Mouse (Mus musculus) kidney, embryonic 16.5 days (tissue): ENCODE measurements around the gene Pemt. TPM values are rescaled to one million over a fixed set of nuclear protein-coding genes. Genes with fewer than 3 reads are reported as not detected.

Source experiments
- ATAC-seq: fragments of 200-750 bp; cut with Nextera tagmentation; 2 replicates; pipeline ENCODE4 v1.8.0; 2017; ENCODE audit warnings: moderate TSS enrichment; ENCODE audit not compliant: low FRiP score, low TSS enrichment
- H3K27ac ChIP-seq: fragments of 300-500 bp; sonication (generic); 2 replicates; pipeline ENCODE4 v1.5.1; 2014; ENCODE audit warnings: low read length
- H3K27me3 ChIP-seq: fragments of 300-500 bp; sonication (generic); 2 replicates; pipeline ENCODE4 v1.6.1; 2014; ENCODE audit warnings: low read length, control low read depth, mixed read lengths; ENCODE audit not compliant: insufficient read depth
- H3K36me3 ChIP-seq: fragments of 300-500 bp; sonication (generic); 2 replicates; pipeline ENCODE4 v1.6.1; 2014; ENCODE audit warnings: low read length, control low read depth, mixed read lengths; ENCODE audit not compliant: insufficient read depth
- H3K4me1 ChIP-seq: fragments of 300-500 bp; sonication (generic); 2 replicates; pipeline ENCODE4 v1.6.1; 2014; ENCODE audit warnings: low read length, control low read depth, mixed read lengths; ENCODE audit not compliant: insufficient read depth
- H3K4me2 ChIP-seq: fragments of 300-500 bp; sonication (generic); replicated peaks from 2 replicates; pipeline ENCODE4 v1.6.1; 2014; ENCODE audit warnings: low read depth, low read length
- H3K4me3 ChIP-seq: fragments of 300-500 bp; sonication (generic); 2 replicates; pipeline ENCODE4 v1.5.1; 2014; ENCODE audit warnings: mild to moderate bottlenecking, low read length
- H3K9ac ChIP-seq: fragments of 300-500 bp; sonication (generic); replicated peaks from 2 replicates; pipeline ENCODE4 v1.6.1; 2014; ENCODE audit warnings: low read length
- H3K9me3 ChIP-seq: fragments of 300-500 bp; sonication (generic); 2 replicates; pipeline ENCODE4 v1.6.1; 2016; ENCODE audit warnings: low read length, control low read depth
- WGBS: fragments of 180-500 bp; shearing (Covaris S2); extraction: QIAGEN DNeasy Blood & Tissue Kit; methylation state at CpG from one replicate; pipeline ENCODE4 v1.1.7; 2014; 5-methylcytosine and 5-hydroxymethylcytosine counted together
- polyA plus RNA-seq: library from polyadenylated mRNA; unstranded; fragments of >200 nt; fragmentation: Nextera tagmentation; extraction: Ambion mirVana; gene quantifications from 2 replicates; pipeline ENCODE4 v1.2.1, GENCODE M21; 2015

Pemt gene
- polyA plus RNA-seq, 1 experiment from 2014 or later = 12.2 TPM

DNA sequence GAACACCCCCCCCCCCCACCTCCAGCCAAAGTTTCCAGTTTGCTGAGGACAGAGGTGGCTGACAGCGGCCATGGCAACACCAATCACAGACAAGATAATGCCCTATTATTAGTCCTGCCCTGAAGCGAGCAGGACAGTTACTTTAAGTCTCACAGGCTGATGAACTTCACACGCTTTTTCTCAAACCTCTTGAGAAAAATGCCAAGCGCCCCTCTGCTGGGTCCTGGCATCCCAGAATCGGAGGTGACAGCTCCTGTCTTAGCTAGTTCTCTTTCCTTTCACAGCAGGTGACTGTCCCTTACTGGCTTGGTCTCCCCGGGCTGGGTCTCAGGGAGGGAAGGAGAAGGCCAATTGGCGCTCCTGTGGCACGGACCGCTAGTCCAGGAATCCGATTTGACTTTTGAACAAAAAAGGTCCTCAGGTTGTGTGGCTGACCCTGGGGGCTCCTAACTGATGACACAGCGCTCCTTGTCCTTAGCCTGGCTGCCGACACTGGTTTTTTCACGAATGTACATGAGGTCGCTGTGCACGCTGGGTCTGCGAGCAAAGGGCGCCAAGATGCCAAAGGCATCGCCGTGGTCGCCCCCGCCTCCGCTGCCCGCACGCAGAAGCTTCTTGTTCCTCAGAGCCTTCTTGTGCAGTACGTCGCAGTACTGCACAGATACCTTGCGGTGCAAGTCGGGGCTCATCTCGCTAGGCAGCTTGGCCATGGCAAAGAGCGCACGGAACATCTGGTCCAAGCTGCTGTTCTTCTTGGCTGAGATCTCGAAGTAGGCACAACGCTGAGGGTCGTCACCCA is 82.7 kb downstream of the Pemt start:
- peaks cover 29% of the 10 kb centered on the region for H3K4me1 ChIP-seq
- peaks cover 18% of the 10 kb centered on the region for H3K36me3 ChIP-seq
- no peaks in the 10 kb centered on the region for H3K9me3 ChIP-seq
- WGBS = 9% methylated on average over 34 of the region's 34 CpGs
- no peak overlapping the region for H3K27ac ChIP-seq
- H3K4me2 ChIP-seq = peak overlapping the region; percentile 73
- peak overlapping the region; percentile 74 for H3K9ac ChIP-seq
- no peak for ATAC-seq
- H3K4me3 ChIP-seq = peak overlapping the region; percentile 52
- H3K27me3 ChIP-seq = peaks cover 11% of the 10 kb centered on the region

DNA sequence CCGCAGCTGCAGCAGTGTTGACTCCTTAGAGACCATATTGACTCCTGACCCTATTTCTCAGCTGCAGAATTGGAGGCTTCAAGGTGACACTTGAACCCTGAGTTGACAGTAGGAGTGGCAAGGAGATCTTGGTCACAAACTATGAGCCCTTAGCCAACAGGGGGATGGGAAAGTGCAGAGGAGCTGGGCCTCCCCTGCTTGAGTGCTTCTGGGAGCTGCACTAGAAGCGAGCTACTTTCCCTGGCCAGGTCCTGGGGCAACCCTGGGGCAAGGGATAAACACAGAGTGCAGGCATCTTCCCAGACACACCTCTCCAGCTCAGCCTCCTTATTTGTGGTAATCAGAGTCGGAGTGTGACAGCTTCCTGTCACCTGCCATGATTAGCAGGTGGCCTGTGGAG is 83.7 kb downstream of the Pemt start:
- WGBS = 69% methylated on average over 3 of the region's 3 CpGs
- Histone ChIP-seq H3K27me3 (peaks cover 11% of the 10 kb centered on the region), H3K4me2 (no peak overlapping the region), H3K9me3 (no peaks in the 10 kb centered on the region), H3K36me3 (peaks cover 18% of the 10 kb centered on the region), H3K4me1 (peaks cover 29% of the 10 kb centered on the region), H3K27ac (no peak overlapping the region), H3K4me3 (no peak overlapping the region), H3K9ac (no peak overlapping the region)
- no peak for ATAC-seq

DNA sequence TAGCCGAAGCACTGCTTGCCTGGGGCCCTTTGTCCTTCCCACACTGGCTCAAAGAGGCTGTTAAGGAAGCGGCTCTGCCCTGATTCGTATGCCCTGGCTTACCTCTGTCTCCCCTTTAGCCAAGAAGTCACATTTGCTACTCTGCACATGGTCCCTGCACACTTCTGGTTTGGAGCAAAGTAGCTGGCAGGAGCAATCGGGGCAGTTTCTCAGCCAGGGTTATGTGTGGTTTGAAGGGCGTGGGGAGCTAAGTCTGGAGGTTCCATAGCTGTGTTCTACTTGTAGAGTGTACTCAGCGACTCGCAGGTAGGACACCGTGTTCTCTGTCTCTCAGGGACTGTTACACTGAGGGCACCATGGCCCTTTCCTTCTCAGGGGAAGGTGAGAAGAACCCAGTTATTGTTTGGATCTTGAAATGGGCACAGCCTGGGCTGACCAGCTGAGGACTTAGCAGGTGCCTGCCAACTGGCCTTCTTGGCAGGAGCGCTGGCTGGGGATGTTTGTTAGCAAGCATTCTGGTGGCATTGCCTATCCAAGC is 84.9 kb downstream of the Pemt start:
- WGBS = 90% methylated on average over 9 of the region's 9 CpGs
- H3K27me3 ChIP-seq = peaks cover 11% of the 10 kb centered on the region
- H3K36me3 ChIP-seq = peaks cover 18% of the 10 kb centered on the region
- ATAC-seq = no peak
- H3K9me3 ChIP-seq = no peaks in the 10 kb centered on the region
- no peak overlapping the region for H3K27ac ChIP-seq
- H3K4me1 ChIP-seq = peaks cover 26% of the 10 kb centered on the region
- no peak overlapping the region for H3K4me2 ChIP-seq
- no peak overlapping the region for H3K9ac ChIP-seq
- H3K4me3 ChIP-seq = no peak overlapping the region

DNA sequence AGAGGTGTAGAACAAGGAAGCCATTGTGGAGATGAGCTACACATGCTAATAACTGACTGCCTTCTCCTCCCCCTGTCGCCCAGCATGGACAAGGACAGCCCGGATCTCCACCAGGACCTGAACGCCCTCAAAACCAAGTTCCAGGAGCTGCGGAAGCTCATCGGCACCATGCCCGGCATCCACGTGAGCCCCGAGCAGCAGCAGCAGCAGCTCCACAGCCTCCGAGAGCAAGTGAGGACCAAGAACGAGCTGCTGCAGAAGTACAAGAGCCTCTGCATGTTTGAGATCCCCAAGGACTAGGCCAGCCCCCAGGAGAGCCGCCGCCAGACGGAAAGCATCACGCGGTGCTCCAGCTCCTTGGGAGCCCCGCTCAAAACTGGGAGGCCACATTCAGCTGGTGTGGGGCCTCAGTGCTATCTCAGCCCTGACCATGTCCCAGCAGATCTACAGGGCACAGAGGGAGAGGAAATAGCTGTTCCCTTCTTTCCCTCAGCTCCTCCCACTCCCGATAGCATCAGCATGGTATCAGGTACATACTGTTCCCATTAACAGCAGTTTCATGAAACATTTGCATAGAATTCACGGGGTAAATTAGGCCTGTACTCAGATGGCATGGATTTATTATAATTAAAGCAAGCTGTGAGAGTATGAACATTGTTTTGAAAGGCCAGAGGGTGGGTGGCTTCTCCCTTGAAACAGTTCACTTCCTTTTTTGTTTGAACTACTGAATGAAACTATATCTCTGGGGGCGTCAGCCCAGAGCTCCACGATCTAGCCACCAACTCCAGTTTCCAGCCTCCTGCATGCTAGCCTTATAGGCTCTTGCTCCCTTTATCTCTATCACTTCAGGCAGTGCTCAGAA is 85.6 kb downstream of the Pemt start:
- H3K9me3 ChIP-seq = no peaks in the 10 kb centered on the region
- WGBS = 88% methylated on average over 20 of the region's 20 CpGs
- H3K4me2 ChIP-seq = no peak overlapping the region
- no peak overlapping the region for H3K4me3 ChIP-seq
- ATAC-seq = no peak
- peaks cover 11% of the 10 kb centered on the region for H3K27me3 ChIP-seq
- H3K36me3 ChIP-seq = peaks cover 18% of the 10 kb centered on the region
- H3K4me1 ChIP-seq = peaks cover 19% of the 10 kb centered on the region
- no peak overlapping the region for H3K27ac ChIP-seq
- H3K9ac ChIP-seq = no peak overlapping the region

DNA sequence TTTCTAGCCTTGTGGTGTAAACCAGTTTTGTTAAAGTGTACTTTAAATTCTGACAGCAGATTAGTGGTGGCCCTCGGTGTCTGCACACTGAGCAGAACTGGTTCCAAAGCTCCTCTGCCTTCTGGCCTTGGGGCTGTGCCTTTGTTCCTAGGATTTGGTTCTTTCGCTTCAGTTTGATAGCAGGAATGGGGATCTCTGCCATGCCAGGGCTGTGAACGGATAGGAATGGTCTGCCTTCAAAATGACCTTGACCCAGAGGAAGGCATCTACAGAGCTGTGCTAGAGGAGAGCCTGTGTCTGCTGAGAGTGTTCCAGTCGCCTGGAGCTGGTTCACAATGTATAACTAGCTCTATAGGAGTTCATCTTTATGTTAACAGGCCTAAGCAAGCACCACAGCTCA is 86.8 kb downstream of the Pemt start:
- H3K4me2 ChIP-seq = no peak overlapping the region

DNA sequence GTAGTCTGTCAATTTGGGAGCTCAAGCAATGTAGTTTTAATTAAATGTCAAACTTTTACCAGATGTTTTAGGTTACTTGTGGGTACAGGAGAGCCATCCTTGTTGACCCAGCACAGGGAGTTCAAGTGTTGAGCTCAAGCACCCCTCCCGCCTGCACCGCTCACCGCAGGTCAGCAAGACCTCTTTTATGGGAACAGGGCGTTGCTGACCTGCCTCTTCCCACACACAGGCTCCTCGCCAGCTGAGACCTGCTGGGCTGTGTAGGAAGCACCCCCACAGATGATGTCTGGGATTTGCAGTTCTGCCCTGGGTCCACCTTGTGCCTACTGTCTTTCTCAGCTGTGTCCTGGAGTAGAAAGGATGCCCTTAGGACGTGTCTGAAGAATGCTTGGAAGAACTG is 89.5 kb downstream of the Pemt start:
- no peak overlapping the region for H3K4me2 ChIP-seq
- no peaks in the 10 kb centered on the region for H3K27me3 ChIP-seq
- no peaks in the 10 kb centered on the region for H3K9me3 ChIP-seq
- no peak overlapping the region for H3K9ac ChIP-seq
- peaks cover 19% of the 10 kb centered on the region for H3K36me3 ChIP-seq
- H3K4me3 ChIP-seq = no peak overlapping the region
- H3K27ac ChIP-seq = no peak overlapping the region
- 55% methylated on average over 6 of the region's 6 CpGs for WGBS
- peaks cover 4% of the 10 kb centered on the region; the same call in 1 of the 2 replicates for H3K4me1 ChIP-seq
- no peak for ATAC-seq

More for the DNA sequence above, 86.8 kb downstream of the Pemt start:
- Histone ChIP-seq H3K9ac (no peak overlapping the region), H3K4me1 (peaks cover 13% of the 10 kb centered on the region), H3K9me3 (no peaks in the 10 kb centered on the region), H3K27me3 (peaks cover 10% of the 10 kb centered on the region), H3K4me3 (no peak overlapping the region), H3K36me3 (peaks cover 24% of the 10 kb centered on the region), H3K27ac (no peak overlapping the region)
- ATAC-seq = no peak
- WGBS = 73% methylated on average over 4 of the region's 4 CpGs

DNA sequence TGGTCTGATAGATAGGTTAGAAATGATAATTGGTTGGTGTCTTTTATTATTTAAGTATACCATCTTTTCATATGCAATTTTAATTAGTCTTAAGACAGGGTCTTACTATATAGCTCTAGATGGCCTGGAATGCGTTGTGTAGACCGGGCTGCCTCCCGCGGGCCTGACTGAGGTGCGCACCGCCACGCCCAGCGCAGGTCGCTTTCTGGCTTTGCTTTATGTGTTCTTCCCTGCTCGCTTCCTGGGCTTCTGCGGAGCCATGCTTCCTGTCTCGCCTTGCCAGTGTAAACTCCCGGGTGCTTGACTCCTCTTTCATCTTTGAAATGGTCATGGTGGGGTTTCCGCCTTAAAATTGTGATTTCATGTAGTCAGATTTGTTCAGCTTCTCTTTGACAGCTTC is 93.4 kb downstream of the Pemt start:
- Histone ChIP-seq H3K9ac (no peak overlapping the region), H3K4me2 (no peak overlapping the region), H3K9me3 (no peaks in the 10 kb centered on the region), H3K27ac (no peak overlapping the region), H3K4me1 (peaks cover 12% of the 10 kb centered on the region), H3K4me3 (no peak overlapping the region), H3K27me3 (no peaks in the 10 kb centered on the region), H3K36me3 (0 out of 2 replicates have a peak, but pooled peaks cover 6% of the 10 kb centered on the region)
- 85% methylated on average over 14 of the region's 14 CpGs for WGBS
- no peak for ATAC-seq

DNA sequence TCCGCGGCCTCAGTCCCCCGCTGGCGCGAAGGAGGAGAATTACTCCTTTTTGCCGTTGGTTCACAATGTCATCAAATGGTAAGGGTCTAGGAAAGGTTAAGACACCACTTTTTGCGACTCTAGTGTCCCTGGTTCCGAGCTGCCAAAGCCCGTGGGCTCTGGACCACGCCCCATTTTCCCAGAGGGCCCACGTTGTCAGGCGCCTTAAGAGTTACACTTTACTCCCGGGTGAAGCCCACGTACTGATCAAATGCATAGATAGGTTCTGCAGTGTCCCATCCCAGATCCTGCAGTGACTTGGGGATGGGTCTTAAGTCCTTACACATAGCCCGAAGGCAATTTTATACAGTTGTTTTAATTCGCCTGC is 97.9 kb downstream of the Pemt start:
- Histone ChIP-seq H3K36me3 (no peaks in the 10 kb centered on the region), H3K9me3 (no peaks in the 10 kb centered on the region), H3K9ac (peak overlapping the region; percentile 99), H3K4me2 (peak overlapping the region; percentile 88), H3K4me3 (peak overlapping the region; percentile 98), H3K27me3 (no peaks in the 10 kb centered on the region), H3K4me1 (peaks cover 18% of the 10 kb centered on the region), H3K27ac (peak overlapping the region; percentile 74)
- ATAC-seq = peak; percentile 39
- 1% methylated on average over 16 of the region's 16 CpGs for WGBS

DNA sequence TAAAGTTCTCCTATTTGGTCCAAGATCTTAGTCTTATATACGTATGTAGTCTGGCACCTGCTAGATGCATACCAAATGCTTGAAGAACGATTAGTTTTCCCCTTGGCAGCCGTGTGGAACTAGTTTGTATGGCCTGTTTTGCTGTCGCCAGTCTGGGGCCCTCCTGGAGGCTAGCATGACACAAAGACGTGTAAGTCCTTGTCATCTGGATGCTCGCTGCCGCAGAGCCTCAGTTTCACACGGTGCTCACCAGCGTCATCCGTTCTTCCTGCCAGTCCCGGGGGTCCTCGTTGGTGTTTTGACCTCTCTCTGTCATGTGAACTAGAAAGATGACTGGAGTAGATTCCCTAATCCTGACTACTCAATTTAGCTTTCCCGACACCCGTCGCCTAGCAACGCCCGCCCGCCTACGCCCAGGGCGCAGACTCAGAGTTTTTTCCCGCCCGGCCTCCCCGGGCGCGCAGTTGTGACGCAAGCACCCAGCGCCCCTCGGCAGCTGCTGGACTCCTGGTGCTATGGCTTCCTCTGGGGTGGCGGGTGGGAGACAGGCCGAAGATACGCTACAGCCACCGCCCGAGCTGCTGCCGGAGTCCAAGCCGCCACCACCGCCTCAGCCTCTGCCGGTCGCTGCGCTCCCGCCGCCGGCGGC is 98.4 kb downstream of the Pemt start, which contains the start of gene Med9:
Gene Med9, plus strand, starts transcription at position 455 of the 649 bp plus-strand sequence.
- Histone ChIP-seq H3K4me2 (peak within 1 kb of the TSS; percentile 88), H3K27ac (peak within 1 kb of the TSS; percentile 74), H3K9ac (peak within 1 kb of the TSS; percentile 99), H3K4me1 (peaks cover 15% of the 10 kb centered on the region), H3K36me3 (no peaks in the 10 kb centered on the region), H3K27me3 (no peaks in the 10 kb centered on the region), H3K4me3 (peak within 1 kb of the TSS; percentile 98), H3K9me3 (no peaks in the 10 kb centered on the region)
- under 1% methylated on average over 43 of the region's 43 CpGs for WGBS
- peak; percentile 96 for ATAC-seq
